ENCODE assay signal across 20 mouse cellular contexts in the genomic region with DNA sequence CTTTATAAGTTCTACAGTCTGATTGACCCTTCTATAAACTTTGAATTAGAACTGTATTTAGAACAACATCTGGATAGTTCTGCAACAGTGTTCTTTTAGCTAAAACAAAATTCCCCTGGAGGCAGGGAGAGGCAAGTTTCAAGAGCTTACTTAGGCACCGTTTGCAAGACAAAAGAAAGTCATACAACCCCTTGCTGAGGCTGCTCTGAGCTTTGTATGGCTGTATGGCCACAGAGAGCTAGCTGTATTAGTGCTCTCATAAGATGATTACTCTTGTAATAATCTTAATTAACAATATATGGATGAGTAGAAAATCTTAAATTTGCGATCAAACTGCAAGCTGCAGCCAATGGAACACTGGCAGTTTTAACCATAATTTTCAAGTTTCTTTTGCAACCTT. TPM values are rescaled to one million over a fixed set of nuclear protein-coding genes. Genes with fewer than 3 reads are reported as not detected.
"Had no signal": no experiment of that assay in that cellular context is flagged by ENCODE, and none has a peak within 500 bp of the region (broad histone marks: within the 10 kb centered on the region; RNA-seq: fewer than 3 reads in every experiment).

No protein-coding gene starts in this region.

RNA-seq across cellular contexts. Expression of a gene that starts 21.9 kb away (rescaled TPM):
- polyA plus RNA-seq: cortical plate, adult 2 months; embryonic facial prominence, embryonic 10.5 days; embryonic facial prominence, embryonic 11.5 days; embryonic facial prominence, embryonic 12.5 days; embryonic facial prominence, embryonic 13.5 days; embryonic facial prominence, embryonic 14.5 days; embryonic facial prominence, embryonic 15.5 days; erythroblast, embryonic 14.5 days; forebrain, embryonic 10.5 days; forebrain, embryonic 11.5 days; forebrain, embryonic 12.5 days; forebrain, embryonic 13.5 days; forebrain, embryonic 14.5 days; forebrain, embryonic 15.5 days; forebrain, embryonic 16.5 days; forebrain, postnatal 0 days; heart, embryonic 10.5 days had no signal

RNA-seq across cellular contexts. Expression of a gene that starts 29.6 kb away (rescaled TPM):
- polyA plus RNA-seq: cortical plate, adult 2 months; embryonic facial prominence, embryonic 10.5 days; embryonic facial prominence, embryonic 11.5 days; embryonic facial prominence, embryonic 12.5 days; embryonic facial prominence, embryonic 13.5 days; embryonic facial prominence, embryonic 14.5 days; embryonic facial prominence, embryonic 15.5 days; forebrain, embryonic 10.5 days; forebrain, embryonic 11.5 days; forebrain, embryonic 12.5 days; forebrain, embryonic 13.5 days; forebrain, embryonic 14.5 days; forebrain, embryonic 15.5 days; forebrain, embryonic 16.5 days; forebrain, postnatal 0 days; frontal cortex, adult 2 months; gonadal fat pad, adult 2 months; heart, adult 2 months; heart, embryonic 10.5 days had no signal

RNA-seq across cellular contexts. Expression of a gene that starts 41.4 kb away (rescaled TPM):
- polyA plus RNA-seq: embryonic facial prominence, embryonic 10.5 days; embryonic facial prominence, embryonic 11.5 days; embryonic facial prominence, embryonic 12.5 days; embryonic facial prominence, embryonic 13.5 days; embryonic facial prominence, embryonic 14.5 days; erythroblast, embryonic 14.5 days; forebrain, embryonic 10.5 days; forebrain, embryonic 11.5 days; forebrain, embryonic 12.5 days; forebrain, embryonic 13.5 days; forebrain, embryonic 14.5 days; forebrain, embryonic 15.5 days; forebrain, postnatal 0 days; heart, adult 2 months; heart, embryonic 10.5 days had no signal

RNA-seq across cellular contexts. Expression of a gene that starts 56.8 kb away (rescaled TPM):
- polyA plus RNA-seq: cortical plate, adult 2 months; embryonic facial prominence, embryonic 10.5 days; embryonic facial prominence, embryonic 11.5 days; embryonic facial prominence, embryonic 12.5 days; embryonic facial prominence, embryonic 13.5 days; embryonic facial prominence, embryonic 14.5 days; embryonic facial prominence, embryonic 15.5 days; erythroblast, embryonic 14.5 days; forebrain, embryonic 10.5 days; forebrain, embryonic 11.5 days; forebrain, embryonic 12.5 days; forebrain, embryonic 13.5 days; forebrain, embryonic 14.5 days; forebrain, embryonic 15.5 days; forebrain, embryonic 16.5 days; forebrain, postnatal 0 days; frontal cortex, adult 2 months; gonadal fat pad, adult 2 months; heart, adult 2 months; heart, embryonic 10.5 days had no signal
